ENCODE assay signal across 8 mouse cellular contexts in genomic region chr9:87730271-87730960, GRCm38 (mm10). TPM values are rescaled to one million over a fixed set of nuclear protein-coding genes. Genes with fewer than 3 reads are reported as not detected.
A peak's percentile ranks its signal among the peaks of the same experiment; 100 is the strongest.
DNase-seq lines count a peak whose midpoint lies in the region; ATAC-seq and TF ChIP-seq lines count a peak whose summit lies in the region.

No protein-coding gene starts in this region.

- H3K27me3 ChIP-seq in heart, embryonic 12.5 days (replicated peaks), result peaks cover 33% of the 10 kb centered on the region
- peaks cover 39% of the 10 kb centered on the region for H3K27me3 ChIP-seq in ES-Bruce4 (ENCODE audit: control insufficient read depth, insufficient read depth, low read length, poor library complexity, severe bottlenecking)
- H3K27me3 ChIP-seq in liver, embryonic 13.5 days, result peaks cover 82% of the 10 kb centered on the region
- peaks cover 41% of the 10 kb centered on the region for H3K27me3 ChIP-seq in stomach, embryonic 14.5 days (ENCODE audit: control insufficient read depth, insufficient read depth, low read length)

- under 1% methylated on average over 86 of the region's 91 CpGs for WGBS in heart, embryonic 12.5 days
- WGBS in liver, embryonic 13.5 days (ENCODE audit: insufficient replicate concordance), result under 1% methylated on average over 86 of the region's 91 CpGs
- 0% methylated on average over 75 of the region's 91 CpGs for WGBS in stomach, embryonic 14.5 days

- no peak for TF ChIP-seq POLR2A in ES-Bruce4 (IDR thresholded peaks at IDR 0.05; ENCODE audit: insufficient read depth, low read length)

- H3K36me3 ChIP-seq in heart, embryonic 12.5 days, result no peaks in the 10 kb centered on the region
- no peaks in the 10 kb centered on the region for H3K36me3 ChIP-seq in ES-Bruce4 (ENCODE audit: control insufficient read depth, insufficient read depth, low read length, poor library complexity, severe bottlenecking)
- H3K36me3 ChIP-seq in liver, embryonic 13.5 days, result no peaks in the 10 kb centered on the region
- no peaks in the 10 kb centered on the region for H3K36me3 ChIP-seq in stomach, embryonic 14.5 days (ENCODE audit: control insufficient read depth, insufficient read depth, low read length)

- DNase-seq in heart, postnatal 25 days (ENCODE audit: low spot score), result no peak
- DNase-seq in embryo, embryonic 11 days, result peak; percentile 71
- peak; percentile 45 to 59 for DNase-seq in heart, postnatal 14 days
- no peak for DNase-seq in liver, embryonic 13.5 days

- intact Hi-C loops in heart, postnatal 25 days (cut with DNase I), result loop anchor here (10.0 kb wide), 3 partner anchors 114 to 494 kb away; no protein-coding TSS in a partner anchor
- intact Hi-C loops in heart, postnatal 14 days (cut with DNase I), result loop anchor here (10.0 kb wide), 2 partner anchors 244 to 306 kb away; no protein-coding TSS in a partner anchor

- peak overlapping the region; percentile 72 for H3K4me3 ChIP-seq in heart, embryonic 12.5 days
- peak overlapping the region; percentile 65 for H3K4me3 ChIP-seq in ES-Bruce4 (ENCODE audit: low read depth, low read length)
- H3K4me3 ChIP-seq in liver, embryonic 13.5 days (replicated peaks), result peak overlapping the region; percentile 38
- peak overlapping the region; percentile 40 for H3K4me3 ChIP-seq in stomach, embryonic 14.5 days (ENCODE audit: low read depth, low read length)

- peak; percentile 56 for ATAC-seq in heart, embryonic 12.5 days (ENCODE audit: insufficient number of reproducible peaks, low FRiP score)
- no peak for ATAC-seq in liver, embryonic 13.5 days (ENCODE audit: low read depth)
- ATAC-seq in stomach, embryonic 14.5 days (ENCODE audit: insufficient number of reproducible peaks, insufficient read depth, low FRiP score, low read depth), result peak; percentile 48; the same call in 1 of the 2 replicates
- ATAC-seq in inflammation-experienced regulatory T-cells, adult 6 months, result no peak

- peak overlapping the region; percentile 87 for H3K9ac ChIP-seq in heart, embryonic 12.5 days
- H3K9ac ChIP-seq in ES-Bruce4 (ENCODE audit: low read depth, poor library complexity, severe bottlenecking), result peak overlapping the region; percentile 63
- no peak overlapping the region for H3K9ac ChIP-seq in liver, embryonic 13.5 days
- no peak overlapping the region; the same call in 1 of the 2 replicates for H3K9ac ChIP-seq in stomach, embryonic 14.5 days (replicated peaks; ENCODE audit: low read depth, low read length)

- peak overlapping the region; percentile 87 for H3K27ac ChIP-seq in heart, embryonic 12.5 days (ENCODE audit: poor library complexity, severe bottlenecking)
- H3K27ac ChIP-seq in ES-Bruce4 (ENCODE audit: insufficient read depth, low read length), result no peak overlapping the region
- H3K27ac ChIP-seq in liver, embryonic 13.5 days, result no peak overlapping the region
- no peak overlapping the region for H3K27ac ChIP-seq in stomach, embryonic 14.5 days (ENCODE audit: low read length)

- peaks cover 14% of the 10 kb centered on the region; the same call in 1 of the 2 replicates for H3K4me1 ChIP-seq in heart, embryonic 12.5 days (replicated peaks)
- H3K4me1 ChIP-seq in ES-Bruce4 (ENCODE audit: control insufficient read depth, insufficient read depth, low read length), result no peaks in the 10 kb centered on the region
- H3K4me1 ChIP-seq in liver, embryonic 13.5 days (replicated peaks), result peaks cover 7% of the 10 kb centered on the region
- H3K4me1 ChIP-seq in stomach, embryonic 14.5 days (ENCODE audit: control insufficient read depth, insufficient read depth, low read length), result peaks cover 9% of the 10 kb centered on the region; the same call in 1 of the 2 replicates

- no peak for TF ChIP-seq CTCF in ES-Bruce4 (IDR thresholded peaks at IDR 0.05; ENCODE audit: low read depth, low read length)

- H3K4me2 ChIP-seq in heart, embryonic 12.5 days, result peak overlapping the region; percentile 73
- peak overlapping the region; percentile 54 for H3K4me2 ChIP-seq in liver, embryonic 13.5 days
- H3K4me2 ChIP-seq in stomach, embryonic 14.5 days (replicated peaks; ENCODE audit: low read depth, low read length), result peak overlapping the region; percentile 58

- H3K9me3 ChIP-seq in heart, embryonic 12.5 days (replicated peaks), result no peaks in the 10 kb centered on the region
- H3K9me3 ChIP-seq in ES-Bruce4 (replicated peaks; ENCODE audit: control insufficient read depth, insufficient read depth, low read length, poor library complexity, severe bottlenecking), result no peaks in the 10 kb centered on the region
- no peaks in the 10 kb centered on the region for H3K9me3 ChIP-seq in liver, embryonic 13.5 days (replicated peaks)
- H3K9me3 ChIP-seq in stomach, embryonic 14.5 days (ENCODE audit: control insufficient read depth, low read depth, low read length), result no peaks in the 10 kb centered on the region

- no peak for TF ChIP-seq EP300 in ES-Bruce4 (IDR thresholded peaks at IDR 0.05; ENCODE audit: insufficient read depth, low read depth, low read length)

RNA-seq across cellular contexts. Expression of gene Tbx18, which starts 0.6 kb away (rescaled TPM):
- polyA plus RNA-seq in heart, embryonic 12.5 days (2016; fragmentation: Nextera tagmentation; extraction: Ambion mirVana), result 18.9 and 20.7 TPM in 2 replicates
- total RNA-seq in heart, postnatal 25 days (2021), result 1 to 10 TPM; 4.4 to 6.1 TPM
- polyA plus RNA-seq in ES-Bruce4 (2011; ENCODE audit: insufficient read depth, insufficient read length, low read depth, missing spikeins), result not detected in 2 replicates
- 1 to 10 TPM; 5.1 to 7.8 TPM for total RNA-seq in heart, postnatal 14 days (2021)
- polyA plus RNA-seq in liver, embryonic 13.5 days (2015; fragmentation: Nextera tagmentation; extraction: Ambion mirVana), result 0.07 and 0.10 TPM in 2 replicates
- 0.51 and 1.1 TPM in 2 replicates for polyA plus RNA-seq in stomach, embryonic 14.5 days (2014; fragmentation: Nextera tagmentation; extraction: Ambion mirVana)
- polyA plus RNA-seq in inflammation-experienced regulatory T-cells, adult 6 months (2017; shearing (Covaris generic)), result not detected

Comparison
In these comparisons a context has a peak if more than half of its experiments do, and no peak if none do; other contexts are left out.
1. DNase-seq: peak in embryo, embryonic 11 days (single experiment) and heart, postnatal 14 days (2 of 2); none in heart, postnatal 25 days (single experiment) and liver, embryonic 13.5 days (single experiment).
2. ATAC-seq: peak in heart, embryonic 12.5 days (single experiment) and stomach, embryonic 14.5 days (single experiment); none in liver, embryonic 13.5 days (single experiment) and inflammation-experienced regulatory T-cells, adult 6 months (single experiment).
3. H3K9ac ChIP-seq: peak in heart, embryonic 12.5 days (single experiment) and ES-Bruce4 (single experiment); none in liver, embryonic 13.5 days (single experiment) and stomach, embryonic 14.5 days (single experiment).
4. Peak in every context shown above with its lines, with median percentiles within 50 percentile points of each other: H3K4me2 ChIP-seq and H3K4me3 ChIP-seq.